Mouse (Mus musculus) embryonic facial prominence, embryonic 11.5 days (tissue): ENCODE data around the gene Cd9. TPM values are rescaled to one million over a fixed set of nuclear protein-coding genes. Genes with fewer than 3 reads are reported as not detected.

Experiments
- ATAC-seq: fragments of 200-750 bp; cut with Nextera tagmentation; replicated peaks from 2 replicates; pipeline ENCODE4 v1.8.0; 2017; ENCODE audit warnings: low read depth; ENCODE audit not compliant: insufficient number of reproducible peaks, low FRiP score, low TSS enrichment
- DNase-seq: peaks from one replicate; pipeline ENCODE4 v3.0.0-alpha.2; 2015; ENCODE audit warnings: low spot score
- H3K27ac ChIP-seq: fragments of 300-500 bp; sonication (generic); replicated peaks from 2 replicates; pipeline ENCODE4 v1.5.1; 2014; ENCODE audit warnings: mild to moderate bottlenecking, low read depth, low read length, control low read depth
- H3K27me3 ChIP-seq: fragments of 300-500 bp; sonication (generic); 2 replicates; pipeline ENCODE4 v1.6.1; 2014; ENCODE audit warnings: mild to moderate bottlenecking, low read length, moderate library complexity, mixed read lengths; ENCODE audit not compliant: control insufficient read depth, insufficient read depth
- H3K36me3 ChIP-seq: fragments of 300-500 bp; sonication (generic); replicated peaks from 2 replicates; pipeline ENCODE4 v1.6.1; 2014; ENCODE audit warnings: low read depth, mild to moderate bottlenecking, low read length, moderate library complexity, mixed read lengths; ENCODE audit not compliant: control insufficient read depth, insufficient read depth
- H3K4me1 ChIP-seq: fragments of 300-500 bp; sonication (generic); 2 replicates; pipeline ENCODE4 v1.6.1; 2014; ENCODE audit warnings: low read length, mixed read lengths; ENCODE audit not compliant: control insufficient read depth, insufficient read depth
- H3K4me2 ChIP-seq: fragments of 300-500 bp; sonication (generic); 2 replicates; pipeline ENCODE4 v1.6.1; 2014; ENCODE audit warnings: low read depth, mild to moderate bottlenecking, control low read depth, low read length, moderate library complexity
- H3K4me3 ChIP-seq: fragments of 300-500 bp; sonication (generic); 2 replicates; pipeline ENCODE4 v1.5.1; 2014; ENCODE audit warnings: low read depth, low read length, control low read depth
- H3K9ac ChIP-seq: fragments of 300-500 bp; sonication (generic); replicated peaks from 2 replicates; pipeline ENCODE4 v1.6.1; 2014; ENCODE audit warnings: mild to moderate bottlenecking, control low read depth, low read length
- H3K9me3 ChIP-seq: fragments of 300-500 bp; sonication (generic); replicated peaks from 2 replicates; pipeline ENCODE4 v1.6.1; 2016; ENCODE audit warnings: mild to moderate bottlenecking, low read length, inconsistent platforms, mixed read lengths; ENCODE audit not compliant: control insufficient read depth
- WGBS: fragments of 180-500 bp; shearing (Covaris S2); extraction: QIAGEN DNeasy Blood & Tissue Kit; methylation state at CpG from one replicate; pipeline ENCODE4 v1.1.7; 2014; 5-methylcytosine and 5-hydroxymethylcytosine counted together
- polyA plus RNA-seq: library from polyadenylated mRNA; unstranded; fragments of >200 nt; fragmentation: Nextera tagmentation; extraction: Ambion mirVana; gene quantifications from 2 replicates; pipeline ENCODE4 v1.2.1, GENCODE M21; 2014

Cd9 gene
- polyA plus RNA-seq, 1 experiment from 2014 or later, result 55.4 TPM

DNA sequence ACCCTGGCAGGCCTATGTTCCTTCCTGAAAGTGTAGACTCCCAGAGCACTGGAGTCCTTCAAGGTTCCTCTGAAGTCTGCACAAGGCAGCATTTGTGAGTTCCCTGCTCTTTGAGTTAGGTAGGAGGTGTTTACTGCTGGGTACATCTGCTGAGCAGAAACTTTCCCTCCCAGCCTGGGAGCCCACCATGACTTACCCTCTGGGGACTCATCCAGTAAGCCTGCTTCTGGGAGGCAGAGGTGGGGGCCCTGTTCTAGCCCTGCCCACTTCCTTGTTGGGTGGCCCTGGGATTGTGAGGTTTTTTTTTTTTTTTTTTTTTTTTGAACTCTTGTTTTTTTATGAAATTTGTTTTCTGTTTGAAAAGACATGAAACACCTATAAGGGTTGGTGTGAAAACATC lies 16.1 kb upstream of the Cd9 start:
- DNase-seq, result no peak
- H3K9me3 ChIP-seq, result no peaks in the 10 kb centered on the region
- no peak overlapping the region for H3K4me2 ChIP-seq
- no peak overlapping the region for H3K27ac ChIP-seq
- ATAC-seq, result no peak
- no peak overlapping the region for H3K4me3 ChIP-seq
- no peak overlapping the region for H3K9ac ChIP-seq
- no peaks in the 10 kb centered on the region for H3K36me3 ChIP-seq
- H3K4me1 ChIP-seq, result no peaks in the 10 kb centered on the region
- no peaks in the 10 kb centered on the region for H3K27me3 ChIP-seq

DNA sequence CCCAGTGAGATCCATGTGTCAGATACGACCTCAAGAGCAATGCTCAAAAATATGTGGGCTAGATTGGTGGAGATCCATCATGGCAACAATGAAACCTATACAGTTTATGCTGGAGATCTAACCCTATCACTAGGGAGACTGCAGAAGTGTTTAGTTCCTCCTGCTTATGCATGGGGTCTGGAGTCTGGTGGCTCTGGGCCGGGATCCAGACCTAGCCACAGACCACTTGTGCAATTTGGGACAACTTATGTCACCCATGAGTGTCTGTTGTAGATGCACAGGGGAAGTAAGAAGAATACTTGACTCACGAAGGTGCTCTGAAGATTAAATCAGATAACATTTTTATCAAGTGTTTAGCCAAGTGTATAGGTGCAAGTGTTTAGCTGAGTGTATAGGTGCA lies 15.2 kb upstream of the Cd9 start:
- 85% methylated on average over 3 of the region's 3 CpGs for WGBS
- Histone ChIP-seq H3K4me3 (no peak overlapping the region), H3K4me2 (no peak overlapping the region), H3K27ac (no peak overlapping the region), H3K9ac (no peak overlapping the region), H3K36me3 (no peaks in the 10 kb centered on the region), H3K4me1 (no peaks in the 10 kb centered on the region), H3K27me3 (no peaks in the 10 kb centered on the region), H3K9me3 (no peaks in the 10 kb centered on the region)
- ATAC-seq (no peak), DNase-seq (no peak)

DNA sequence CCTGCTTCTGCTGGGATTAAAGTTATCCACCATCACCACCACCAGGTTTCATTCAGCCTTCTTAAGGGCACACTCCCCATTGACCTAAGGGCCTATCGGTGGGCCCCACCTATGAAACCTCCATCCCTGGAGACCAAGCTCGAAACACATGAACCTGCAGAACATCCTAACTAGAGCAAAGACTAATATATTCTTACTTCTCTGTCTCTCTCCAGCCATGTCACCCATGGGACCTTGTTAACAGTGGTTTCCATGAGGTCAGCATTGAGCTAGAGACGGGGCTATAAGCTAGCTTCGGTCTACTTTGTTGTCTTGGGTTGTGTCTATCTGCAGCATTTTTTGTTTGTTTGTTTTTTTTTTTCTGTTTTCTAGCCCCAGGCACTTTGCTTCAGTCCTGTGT lies 11.8 kb upstream of the Cd9 start:
- Histone ChIP-seq H3K36me3 (no peaks in the 10 kb centered on the region), H3K4me3 (no peak overlapping the region), H3K9ac (no peak overlapping the region), H3K27me3 (no peaks in the 10 kb centered on the region), H3K4me1 (no peaks in the 10 kb centered on the region), H3K4me2 (no peak overlapping the region), H3K27ac (no peak overlapping the region), H3K9me3 (no peaks in the 10 kb centered on the region)
- 91% methylated on average over 4 of the region's 4 CpGs for WGBS
- no peak for ATAC-seq
- no peak for DNase-seq

DNA sequence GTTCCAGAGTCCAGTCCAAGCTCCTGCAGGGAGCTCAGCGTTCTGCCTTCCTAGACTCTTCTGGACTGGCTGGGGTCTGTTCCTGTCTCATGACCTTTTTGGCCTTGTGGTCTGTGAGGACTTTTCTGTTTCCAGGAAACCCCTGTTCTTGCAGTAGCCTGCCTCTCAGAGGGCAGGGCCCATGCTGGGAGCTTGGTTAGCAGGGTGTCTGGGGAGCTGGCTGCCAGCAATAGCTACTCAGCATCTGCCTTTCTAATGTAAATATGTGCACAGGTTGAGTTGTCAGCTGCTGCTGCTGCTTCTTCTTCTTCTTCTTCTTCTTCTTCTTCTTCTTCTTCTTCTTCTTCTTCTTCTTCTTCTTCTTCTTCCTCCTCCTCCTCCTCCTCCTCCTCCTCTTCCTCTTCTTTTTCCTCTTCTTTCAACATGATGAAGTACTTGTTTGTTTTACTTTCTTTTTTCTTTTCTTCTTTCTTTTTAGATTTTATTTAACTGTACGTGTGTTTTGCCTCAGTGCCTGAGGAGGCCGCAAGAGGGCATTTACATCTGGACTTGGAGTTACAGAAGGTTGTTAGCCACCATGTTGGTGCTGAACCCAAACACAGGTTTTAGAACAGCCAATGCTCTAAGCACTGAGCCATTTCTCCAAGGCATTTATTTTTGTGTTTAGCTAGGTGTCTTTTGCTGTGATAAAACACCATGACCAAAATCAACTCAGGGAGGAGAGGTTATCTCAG lies 10.2 kb upstream of the Cd9 start:
- Histone ChIP-seq H3K36me3 (no peaks in the 10 kb centered on the region), H3K27ac (no peak overlapping the region), H3K9ac (no peak overlapping the region), H3K4me2 (no peak overlapping the region), H3K4me3 (no peak overlapping the region), H3K9me3 (no peaks in the 10 kb centered on the region), H3K27me3 (no peaks in the 10 kb centered on the region), H3K4me1 (no peaks in the 10 kb centered on the region)
- no peak for DNase-seq
- no peak for ATAC-seq
- WGBS, result 37% methylated on average over 3 of the region's 3 CpGs

DNA sequence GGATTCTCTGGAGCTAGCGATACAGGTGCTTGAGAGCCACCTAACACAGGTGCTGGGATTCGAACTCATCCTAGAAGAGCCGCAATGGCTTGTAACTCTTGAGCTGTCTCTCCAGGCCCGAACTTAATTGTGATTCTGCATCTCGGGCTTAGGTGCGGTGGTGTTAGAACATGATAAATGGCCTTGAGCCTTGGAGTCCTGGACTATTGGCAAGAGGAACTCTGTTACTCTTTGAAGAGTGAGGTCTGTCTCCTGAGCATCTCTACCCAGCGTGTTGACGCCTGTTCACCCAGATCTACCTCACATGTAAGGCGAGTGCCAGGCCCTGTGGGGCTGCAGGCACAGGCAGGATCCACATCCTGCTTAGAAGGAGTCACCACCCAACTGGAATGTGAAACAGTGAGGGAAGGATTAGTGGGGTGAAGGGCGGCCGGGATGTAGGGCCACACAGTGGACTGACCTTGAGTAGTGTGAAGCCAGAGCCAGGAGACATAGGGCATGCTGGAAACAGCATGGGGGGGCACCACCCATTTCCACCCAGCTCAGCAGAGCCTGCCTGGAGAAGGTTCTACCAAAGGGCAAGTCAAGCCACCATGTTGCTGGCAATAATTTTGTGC lies 8.7 kb upstream of the Cd9 start:
- Histone ChIP-seq H3K36me3 (no peaks in the 10 kb centered on the region), H3K4me2 (no peak overlapping the region), H3K27me3 (no peaks in the 10 kb centered on the region), H3K4me3 (no peak overlapping the region), H3K9me3 (no peaks in the 10 kb centered on the region), H3K27ac (no peak overlapping the region), H3K9ac (no peak overlapping the region), H3K4me1 (no peaks in the 10 kb centered on the region)
- ATAC-seq (no peak), DNase-seq (no peak)
- 87% methylated on average over 11 of the region's 11 CpGs for WGBS

DNA sequence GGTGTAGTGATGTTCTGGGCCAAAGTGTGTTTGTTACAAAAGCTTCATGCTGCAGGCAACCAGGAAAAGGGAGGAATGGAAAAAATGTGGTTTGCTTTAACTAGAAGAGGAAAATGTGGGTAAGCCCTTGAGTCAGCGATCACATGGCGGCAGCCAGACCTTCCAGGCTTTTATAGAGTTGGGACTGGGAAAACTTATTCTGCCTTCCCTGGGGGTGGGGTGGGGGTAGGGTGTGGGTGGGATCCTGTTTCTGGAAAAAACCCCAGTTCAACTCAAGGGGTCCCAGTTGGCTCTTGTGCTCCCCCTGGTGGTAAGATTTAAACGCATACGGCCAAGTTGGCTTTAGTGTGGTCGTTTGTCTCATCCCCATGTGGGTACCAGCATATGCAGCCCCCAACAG lies 3.5 kb upstream of the Cd9 start:
- Histone ChIP-seq H3K27ac (no peak overlapping the region), H3K9ac (no peak overlapping the region), H3K27me3 (peaks cover 7% of the 10 kb centered on the region), H3K4me3 (no peak overlapping the region), H3K4me2 (no peak overlapping the region), H3K36me3 (no peaks in the 10 kb centered on the region), H3K4me1 (no peaks in the 10 kb centered on the region), H3K9me3 (no peaks in the 10 kb centered on the region)
- WGBS, result 26% methylated on average over 5 of the region's 5 CpGs
- DNase-seq, result peak; percentile 80
- no peak for ATAC-seq

DNA sequence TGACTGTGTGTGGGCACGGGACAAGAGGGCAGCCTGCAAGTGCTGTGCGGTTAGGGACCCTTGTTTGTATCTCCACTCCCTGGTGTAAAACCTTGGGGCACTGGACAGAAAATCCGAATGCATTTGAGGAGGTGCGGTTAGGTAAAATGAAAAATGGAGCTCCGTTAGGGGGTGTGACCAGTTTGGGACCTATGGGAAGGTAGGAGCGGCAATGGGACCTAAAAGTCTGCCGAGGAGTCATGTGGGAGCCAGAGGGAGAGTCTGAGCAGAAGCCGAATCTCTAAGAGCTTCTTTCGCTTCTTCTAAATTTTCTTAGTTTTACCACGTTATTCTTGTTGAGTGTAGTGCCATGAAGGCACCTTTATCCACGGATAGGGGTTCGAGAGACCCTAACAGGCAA lies 1.8 kb upstream of the Cd9 start:
- no peak for ATAC-seq
- H3K9ac ChIP-seq, result no peak overlapping the region
- H3K4me3 ChIP-seq, result no peak overlapping the region
- no peaks in the 10 kb centered on the region for H3K36me3 ChIP-seq
- no peaks in the 10 kb centered on the region for H3K9me3 ChIP-seq
- H3K4me1 ChIP-seq, result no peaks in the 10 kb centered on the region
- no peak overlapping the region for H3K27ac ChIP-seq
- H3K4me2 ChIP-seq, result no peak overlapping the region
- 88% methylated on average over 12 of the region's 12 CpGs for WGBS
- DNase-seq, result no peak
- H3K27me3 ChIP-seq, result peaks cover 10% of the 10 kb centered on the region

DNA sequence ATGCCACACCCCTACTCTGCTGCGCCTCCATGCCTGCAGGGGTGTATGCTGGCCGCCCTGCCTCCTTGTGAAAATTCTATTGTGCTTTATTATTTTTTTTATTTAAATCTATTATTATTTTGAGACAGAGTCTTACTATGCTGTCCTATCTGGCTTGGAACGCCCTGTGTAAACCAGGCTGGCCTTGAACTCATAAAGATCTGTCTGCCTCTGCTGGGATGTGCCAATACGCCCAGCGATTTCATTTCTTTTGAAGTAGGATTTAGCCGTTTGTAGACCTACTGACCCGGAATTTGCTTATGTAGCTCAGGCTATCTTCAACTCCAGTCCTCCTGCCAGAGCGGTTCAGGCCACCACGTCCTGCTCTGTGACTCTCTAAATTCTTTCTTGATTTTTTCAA lies 770 bp upstream of the Cd9 start:
- no peak overlapping the region; the same call in 1 of the 2 replicates for H3K4me2 ChIP-seq

More for the DNA sequence above, 770 bp upstream of the Cd9 start:
- 68% methylated on average over 9 of the region's 9 CpGs for WGBS
- Histone ChIP-seq H3K4me1 (no peaks in the 10 kb centered on the region), H3K9me3 (no peaks in the 10 kb centered on the region), H3K4me3 (no peak overlapping the region; the same call in 1 of the 2 replicates), H3K36me3 (no peaks in the 10 kb centered on the region), H3K27me3 (peaks cover 10% of the 10 kb centered on the region), H3K27ac (no peak overlapping the region), H3K9ac (no peak overlapping the region)
- DNase-seq (no peak), ATAC-seq (no peak)
